Mouse (Mus musculus) hindlimb bud, embryonic 11.5 days (tissue): ENCODE measurements around the gene Rpl36a.

Experiments used
- DNase-seq: peaks from one replicate; pipeline ENCODE4 v3.0.0-alpha.2; 2012; ENCODE audit warnings: low read depth, low spot score; ENCODE audit errors: extremely low spot score

Gene Rpl36a

GRCm38 (mm10) chrX:134599922-134600565 is 14.6 kb downstream of the Rpl36a start:
- no peak for DNase-seq

- DNase-seq = peak; percentile 96
These were observed 15.4 kb downstream of the Rpl36a start, which contains the start of the genes Gla and Hnrnph2 for GRCm38 (mm10) chrX:134600659-134601379. Gene Gla, minus strand, starts transcription at chrX:134601125. Gene Hnrnph2, plus strand, starts transcription at chrX:134601179.

- DNase-seq = no peak
These were observed 16.1 kb downstream of the Rpl36a start for GRCm38 (mm10) chrX:134601380-134602120.

GRCm38 (mm10) chrX:134609472-134609871 is 24.0 kb downstream of the Rpl36a start:
- no peak for DNase-seq

GRCm38 (mm10) chrX:134610984-134611383 is 25.5 kb downstream of the Rpl36a start:
- DNase-seq = no peak

GRCm38 (mm10) chrX:134612285-134612959 is 27.0 kb downstream of the Rpl36a start:
- no peak for DNase-seq

- DNase-seq = no peak
These were observed 28.9 kb downstream of the Rpl36a start for GRCm38 (mm10) chrX:134614306-134614705.

GRCm38 (mm10) chrX:134619695-134620094 is 34.2 kb downstream of the Rpl36a start:
- no peak for DNase-seq

- no peak for DNase-seq
These were observed 34.9 kb downstream of the Rpl36a start for GRCm38 (mm10) chrX:134620254-134620865.

- no peak for DNase-seq
These were observed 36.2 kb downstream of the Rpl36a start for GRCm38 (mm10) chrX:134621685-134622084.

GRCm38 (mm10) chrX:134623350-134623749 is 37.9 kb downstream of the Rpl36a start:
- no peak for DNase-seq

GRCm38 (mm10) chrX:134628200-134628599 is 42.7 kb downstream of the Rpl36a start:
- DNase-seq = no peak

- no peak for DNase-seq
These were observed 47.3 kb downstream of the Rpl36a start for GRCm38 (mm10) chrX:134632710-134633109.

- no peak for DNase-seq
These were observed 49.7 kb downstream of the Rpl36a start for GRCm38 (mm10) chrX:134635111-134635510.

GRCm38 (mm10) chrX:134635860-134636259 is 50.4 kb downstream of the Rpl36a start:
- DNase-seq = no peak
